Mouse (Mus musculus): ENCODE data around the gene Olfr51.
"Not testable (repeated sequence)": the region's sequence is repeated elsewhere in the genome, so short reads cannot be mapped to it uniquely, and the experiment has no call there.

The Olfr51 gene

GRCm38 (mm10) chr11:51003296-51003695, at the start of gene Olfr51:
Gene Olfr51 (plus strand): TSS chr11:51003596.
- DNase-seq (ENCODE audit: low spot score in 2 of 2), result no peak

GRCm38 (mm10) chr11:50953665-50954064, 49.7 kb upstream of the Olfr51 start, which contains the start of gene Prop1:
Gene Prop1 (minus strand): TSS chr11:50953765.
- no peak for DNase-seq (ENCODE audit: low spot score in 2 of 2)

GRCm38 (mm10) chr11:50964886-50965285, 38.5 kb upstream of the Olfr51 start:
- no peak for DNase-seq (ENCODE audit: low spot score in 2 of 2)

GRCm38 (mm10) chr11:50966230-50966629, 37.2 kb upstream of the Olfr51 start, which contains the start of gene Olfr1378:
Gene Olfr1378 (plus strand): TSS chr11:50966530.
- DNase-seq (ENCODE audit: low spot score in 2 of 2), result no peak

GRCm38 (mm10) chr11:50977216-50977615, 26.2 kb upstream of the Olfr51 start:
- no peak for DNase-seq (ENCODE audit: low spot score in 2 of 2)

GRCm38 (mm10) chr11:50981667-50982066, 21.7 kb upstream of the Olfr51 start, which contains the start of gene Olfr1377:
Gene Olfr1377 (plus strand): TSS chr11:50981967.
- no peak for DNase-seq (ENCODE audit: low spot score in 2 of 2)

GRCm38 (mm10) chr11:51011821-51012220, 8.4 kb downstream of the Olfr51 start:
- no peak for DNase-seq (ENCODE audit: low spot score in 2 of 2)

GRCm38 (mm10) chr11:51013936-51014335, 10.5 kb downstream of the Olfr51 start, which contains the start of gene Olfr54:
Gene Olfr54 (plus strand): TSS chr11:51014236.
- no peak for DNase-seq (ENCODE audit: low spot score in 2 of 2)

GRCm38 (mm10) chr11:51016341-51016740, 12.9 kb downstream of the Olfr51 start:
- DNase-seq (ENCODE audit: low spot score in 2 of 2), result no peak

GRCm38 (mm10) chr11:51026811-51027210, 23.4 kb downstream of the Olfr51 start:
- DNase-seq (ENCODE audit: low spot score in 2 of 2), result not testable (repeated sequence)

- DNase-seq (ENCODE audit: low spot score in 2 of 2), result not testable (repeated sequence)
Measured at GRCm38 (mm10) chr11:51029381-51029780, 26.0 kb downstream of the Olfr51 start.

- DNase-seq (ENCODE audit: low spot score in 2 of 2), result no peak
Measured at GRCm38 (mm10) chr11:51030225-51030624, 26.8 kb downstream of the Olfr51 start.

- DNase-seq (ENCODE audit: low spot score in 2 of 2), result no peak
Measured at GRCm38 (mm10) chr11:51032851-51033250, 29.5 kb downstream of the Olfr51 start.

GRCm38 (mm10) chr11:51034141-51034540, 30.7 kb downstream of the Olfr51 start:
- not testable (repeated sequence) for DNase-seq (ENCODE audit: low spot score in 2 of 2)

- DNase-seq (ENCODE audit: low spot score in 2 of 2), result no peak
Measured at GRCm38 (mm10) chr11:51035951-51036350, 32.6 kb downstream of the Olfr51 start.

GRCm38 (mm10) chr11:51044776-51045175, 41.4 kb downstream of the Olfr51 start:
- not testable (repeated sequence) for DNase-seq (ENCODE audit: low spot score in 2 of 2)

GRCm38 (mm10) chr11:51047809-51048208, 44.4 kb downstream of the Olfr51 start, which contains the start of gene Olfr1375:
Gene Olfr1375 (plus strand): TSS chr11:51048109.
- not testable (repeated sequence) for DNase-seq (ENCODE audit: low spot score in 2 of 2)

- no peak for DNase-seq (ENCODE audit: low spot score in 2 of 2)
Measured at GRCm38 (mm10) chr11:51051678-51052077, 48.3 kb downstream of the Olfr51 start.

GRCm38 (mm10) chr11:51053230-51053629, 49.8 kb downstream of the Olfr51 start:
- DNase-seq (ENCODE audit: low spot score in 2 of 2), result no peak

- DNase-seq (ENCODE audit: low spot score in 2 of 2), result peak; percentile 31 to 60
Measured at GRCm38 (mm10) chr11:51059151-51059571, 55.8 kb downstream of the Olfr51 start, which contains the start of gene Zfp354a. Gene Zfp354a (plus strand): TSS chr11:51059257.

All from frontal cortex, postnatal 14 days (tissue).